Mouse (Mus musculus) kidney, adult 11 months (tissue): ENCODE measurements at regions not wholly inside any gene's neighbourhood (a gene's known extent, or its start where the extent isn't known, plus 50 kb on each side); places are given as distances from the start of the nearest gene placed in this dataset.
"Not testable (repeated sequence)": the region's sequence is repeated elsewhere in the genome, so short reads cannot be mapped to it uniquely, and the experiment has no call there.

Experiments used
- DNase-seq: peaks from one replicate; pipeline ENCODE4 v3.0.0; 2022

GRCm38 (mm10) chr12:11037951-11038350 is 112.9 kb downstream of the Kcns3 start:
- peak; percentile 79 for DNase-seq

- no peak for DNase-seq
Observed at GRCm38 (mm10) chr12:11020571-11021545, 130.0 kb downstream of the Kcns3 start.

- DNase-seq = no peak
Observed at GRCm38 (mm10) chr12:11011159-11011558, 139.7 kb downstream of the Kcns3 start.

GRCm38 (mm10) chr12:10984295-10984694 is 166.6 kb downstream of the Kcns3 start:
- no peak for DNase-seq

- no peak for DNase-seq
Observed at GRCm38 (mm10) chr12:10949184-10949583, 201.7 kb downstream of the Kcns3 start.

- no peak for DNase-seq
Observed at GRCm38 (mm10) chr12:10941064-10941463, 209.8 kb downstream of the Kcns3 start.

- not testable (repeated sequence) for DNase-seq
Observed at GRCm38 (mm10) chr12:10900054-10900453, 250.8 kb downstream of the Kcns3 start.

GRCm38 (mm10) chr12:10878791-10879190 is 272.1 kb downstream of the Kcns3 start:
- no peak for DNase-seq

- no peak for DNase-seq
Observed at GRCm38 (mm10) chr12:10874589-10875554, 276.0 kb downstream of the Kcns3 start.

- no peak for DNase-seq
Observed at GRCm38 (mm10) chr12:10873716-10874401, 277.0 kb downstream of the Kcns3 start.

GRCm38 (mm10) chr12:10867674-10868635 is 282.9 kb downstream of the Kcns3 start:
- DNase-seq = no peak

GRCm38 (mm10) chr12:10866907-10867538 is 283.8 kb downstream of the Kcns3 start:
- no peak for DNase-seq

- no peak for DNase-seq
Observed at GRCm38 (mm10) chr12:10865294-10865693, 285.6 kb downstream of the Kcns3 start.

- DNase-seq = no peak
Observed at GRCm38 (mm10) chr12:10820335-10820734, 330.5 kb downstream of the Kcns3 start.

GRCm38 (mm10) chr12:10818083-10818482 is 332.8 kb downstream of the Kcns3 start:
- no peak for DNase-seq

- DNase-seq = no peak
Observed at GRCm38 (mm10) chr12:10817516-10817915, 333.3 kb downstream of the Kcns3 start.

GRCm38 (mm10) chr12:10810597-10810996 is 340.3 kb downstream of the Kcns3 start:
- no peak for DNase-seq

- DNase-seq = no peak
Observed at GRCm38 (mm10) chr12:10804491-10804890, 346.4 kb downstream of the Kcns3 start.
